Comparison of ENCODE assay signal across 8 mouse cellular contexts in the genomic region with DNA sequence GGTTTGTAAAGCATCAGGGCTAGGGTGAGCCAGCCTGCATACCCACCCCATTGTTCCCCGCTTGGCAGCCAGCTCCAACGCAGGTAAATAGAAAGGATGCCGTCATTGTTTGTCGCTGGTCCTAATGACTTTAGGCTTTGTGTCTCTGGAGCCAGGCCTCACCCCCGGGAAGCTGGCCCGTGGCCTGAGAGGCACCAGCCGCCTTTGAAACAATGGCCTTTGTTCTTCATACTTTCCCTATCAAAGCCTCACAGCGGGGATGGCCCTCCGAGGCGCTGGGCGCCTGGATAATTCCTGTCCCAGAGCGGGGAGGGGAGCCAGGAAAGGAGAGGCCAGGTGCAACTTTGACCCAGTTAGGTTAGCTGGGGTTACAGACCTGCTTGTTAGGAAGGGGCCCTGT.
A peak's percentile ranks its signal among the peaks of the same experiment; 100 is the strongest.
DNase-seq lines count a peak whose midpoint lies in the region; ATAC-seq and TF ChIP-seq lines count a peak whose summit lies in the region.

No protein-coding gene starts in this region.

- peak; percentile 27 for DNase-seq in kidney, adult 18-20 months
- peak; percentile 32 for DNase-seq in adrenal gland, postnatal 14 days
- peak; percentile 27 for DNase-seq in kidney, postnatal 0 days (ENCODE audit: low spot score)
- peak; percentile 67 to 87 for DNase-seq in lung, postnatal 4 days
- no peak for DNase-seq in thymus, adult 18-20 months

- ATAC-seq in kidney, embryonic 15.5 days (replicated peaks; ENCODE audit: low FRiP score): no peak
- no peak for ATAC-seq in forebrain, embryonic 13.5 days
- ATAC-seq in kidney, postnatal 0 days (replicated peaks; ENCODE audit: low FRiP score, low read depth): no peak
- ATAC-seq in megakaryocyte progenitor cell, adult 5-6 weeks (replicated peaks; ENCODE audit: poor library complexity): no peak

- TF ChIP-seq CTCF in kidney, postnatal 0 days (IDR thresholded peaks at IDR 0.05; ENCODE audit: low read depth): no peak

- peaks cover 31% of the 10 kb centered on the region for H3K4me1 ChIP-seq in kidney, embryonic 15.5 days
- peaks cover 7% of the 10 kb centered on the region for H3K4me1 ChIP-seq in forebrain, embryonic 13.5 days
- H3K4me1 ChIP-seq in kidney, postnatal 0 days (replicated peaks; ENCODE audit: insufficient read depth, low read length): no peaks in the 10 kb centered on the region

- no peaks in the 10 kb centered on the region for H3K9me3 ChIP-seq in kidney, embryonic 15.5 days (replicated peaks)
- no peaks in the 10 kb centered on the region for H3K9me3 ChIP-seq in forebrain, embryonic 13.5 days (replicated peaks)
- H3K9me3 ChIP-seq in kidney, postnatal 0 days (replicated peaks; ENCODE audit: low read length): no peaks in the 10 kb centered on the region

- no peak overlapping the region for H3K4me3 ChIP-seq in kidney, embryonic 15.5 days (replicated peaks)
- H3K4me3 ChIP-seq in forebrain, embryonic 13.5 days: no peak overlapping the region
- H3K4me3 ChIP-seq in kidney, postnatal 0 days (replicated peaks; ENCODE audit: low read depth, low read length): no peak overlapping the region

- H3K4me2 ChIP-seq in kidney, embryonic 15.5 days: no peak overlapping the region
- H3K4me2 ChIP-seq in forebrain, embryonic 13.5 days: peak overlapping the region; percentile 29
- H3K4me2 ChIP-seq in kidney, postnatal 0 days (ENCODE audit: low read length): no peak overlapping the region

- peaks cover 15% of the 10 kb centered on the region for H3K27me3 ChIP-seq in kidney, embryonic 15.5 days
- peaks cover 5% of the 10 kb centered on the region; the same call in 1 of the 2 replicates for H3K27me3 ChIP-seq in forebrain, embryonic 13.5 days
- H3K27me3 ChIP-seq in kidney, postnatal 0 days (ENCODE audit: insufficient read depth, low read length): no peaks in the 10 kb centered on the region

- H3K9ac ChIP-seq in kidney, embryonic 15.5 days: no peak overlapping the region
- H3K9ac ChIP-seq in forebrain, embryonic 13.5 days: peak overlapping the region; percentile 6; the same call in 1 of the 2 replicates
- H3K9ac ChIP-seq in kidney, postnatal 0 days (ENCODE audit: low read depth, low read length): no peak overlapping the region

- WGBS in kidney, embryonic 15.5 days: 18% methylated on average over 12 of the region's 12 CpGs
- 1% methylated on average over 12 of the region's 12 CpGs for WGBS in forebrain, embryonic 13.5 days
- 23% methylated on average over 12 of the region's 12 CpGs for WGBS in kidney, postnatal 0 days

- no peak overlapping the region for H3K27ac ChIP-seq in kidney, embryonic 15.5 days
- no peak overlapping the region for H3K27ac ChIP-seq in forebrain, embryonic 13.5 days
- H3K27ac ChIP-seq in kidney, postnatal 0 days: no peak overlapping the region

- no peaks in the 10 kb centered on the region for H3K36me3 ChIP-seq in kidney, embryonic 15.5 days
- H3K36me3 ChIP-seq in forebrain, embryonic 13.5 days (ENCODE audit: poor library complexity, severe bottlenecking): no peaks in the 10 kb centered on the region
- H3K36me3 ChIP-seq in kidney, postnatal 0 days (ENCODE audit: insufficient read depth, low read length): no peaks in the 10 kb centered on the region

Comparison
In these comparisons a context has a peak if more than half of its experiments do, and no peak if none do; other contexts are left out.
1. DNase-seq: peak in kidney, adult 18-20 months (single experiment), adrenal gland, postnatal 14 days (single experiment), kidney, postnatal 0 days (single experiment) and lung, postnatal 4 days (2 of 2); none in thymus, adult 18-20 months (0 of 2).